Mouse (Mus musculus) thymus, postnatal 10 days (tissue): ENCODE results near the gene Wasl.
A peak's percentile ranks its signal among the peaks of the same experiment; 100 is the strongest.

Experiments used
- DNase-seq, 2 experiments: peaks; one replicate each; pipeline ENCODE4 v3.0.0; 2021; ENCODE audit warnings: low spot score in 2 of 2

Gene Wasl

GRCm38 (mm10) chr6:24645346-24646053, 19.3 kb downstream of the Wasl start:
- DNase-seq: no peak

DNA sequence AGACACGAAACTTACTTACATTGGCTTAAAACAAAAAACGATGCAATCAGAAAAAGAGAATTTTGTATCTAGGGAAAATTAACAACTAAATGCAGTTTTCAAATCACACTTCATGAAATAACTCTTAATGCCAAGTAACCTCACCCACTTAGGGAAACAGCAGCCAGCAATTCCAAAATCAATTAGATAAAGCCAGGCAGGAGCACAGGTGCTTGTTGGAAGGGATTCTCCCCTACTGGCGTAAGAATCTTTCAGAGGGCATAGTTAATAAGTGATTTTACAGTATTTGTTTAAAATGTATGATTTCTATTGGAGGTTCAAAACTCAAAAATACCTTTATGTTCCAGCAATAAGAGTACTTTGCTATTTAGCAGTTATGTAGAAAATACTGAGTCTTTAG, 21.8 kb downstream of the Wasl start:
- DNase-seq: no peak

DNA sequence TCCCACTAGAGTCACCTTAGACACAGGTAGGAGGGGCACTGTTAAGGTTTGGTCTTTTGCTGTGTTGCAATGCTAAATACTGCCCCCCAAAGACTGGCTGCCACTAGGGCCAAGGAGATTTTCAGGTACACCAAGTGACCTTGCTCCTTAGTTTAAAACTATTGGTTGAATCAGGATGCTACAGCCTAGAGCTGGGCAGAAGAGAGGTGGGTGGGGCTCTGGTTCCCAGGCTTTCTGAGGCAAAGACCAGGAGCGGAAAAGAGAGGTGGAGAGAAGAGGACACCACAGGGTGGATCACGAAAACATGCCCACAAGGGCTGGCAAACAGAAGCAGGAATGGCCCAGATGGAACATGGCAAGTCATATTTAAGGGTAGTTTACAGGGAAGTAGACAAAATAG, 22.6 kb downstream of the Wasl start:
- DNase-seq: no peak

DNA sequence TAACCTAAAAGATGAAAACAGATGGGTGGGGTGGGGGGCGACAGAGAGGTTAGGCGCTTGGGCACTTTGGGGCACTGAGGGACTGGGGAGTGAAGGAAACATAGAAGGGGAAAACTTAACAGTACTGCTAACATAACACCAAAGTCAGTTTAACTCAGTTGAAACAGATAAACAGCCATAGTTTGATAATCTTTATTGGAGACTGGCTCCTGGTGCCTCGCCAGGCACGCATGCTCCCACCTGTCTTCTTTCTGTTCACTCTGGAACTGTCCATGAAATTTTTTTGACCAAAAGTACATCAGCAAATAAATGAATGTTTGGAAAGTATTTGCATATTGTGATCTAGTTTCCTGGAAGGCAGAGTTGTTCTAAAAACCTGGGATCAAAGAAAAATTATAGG, 23.5 kb downstream of the Wasl start:
- no peak for DNase-seq

DNA sequence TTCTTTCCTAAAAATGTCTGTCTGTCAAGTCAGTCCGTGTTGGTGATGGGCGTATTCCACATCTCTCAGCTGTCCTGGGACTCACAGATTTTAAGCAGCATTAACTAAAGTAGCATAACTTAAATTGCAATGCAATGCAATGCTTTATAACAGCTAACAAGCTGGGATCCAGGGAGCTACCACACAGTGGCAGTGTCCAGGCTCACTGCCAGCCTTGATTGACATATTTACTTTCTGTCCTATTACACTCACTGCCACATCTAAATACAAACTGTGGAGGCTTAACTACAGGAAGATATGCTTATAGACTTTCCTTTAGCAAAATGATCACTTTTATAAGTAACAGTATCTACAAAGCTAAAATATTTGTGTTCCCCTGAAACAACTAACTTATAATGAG, 29.0 kb downstream of the Wasl start:
- DNase-seq: no peak

- DNase-seq: no peak
These were observed 30.7 kb downstream of the Wasl start for GRCm38 (mm10) chr6:24634065-24634464.

DNA sequence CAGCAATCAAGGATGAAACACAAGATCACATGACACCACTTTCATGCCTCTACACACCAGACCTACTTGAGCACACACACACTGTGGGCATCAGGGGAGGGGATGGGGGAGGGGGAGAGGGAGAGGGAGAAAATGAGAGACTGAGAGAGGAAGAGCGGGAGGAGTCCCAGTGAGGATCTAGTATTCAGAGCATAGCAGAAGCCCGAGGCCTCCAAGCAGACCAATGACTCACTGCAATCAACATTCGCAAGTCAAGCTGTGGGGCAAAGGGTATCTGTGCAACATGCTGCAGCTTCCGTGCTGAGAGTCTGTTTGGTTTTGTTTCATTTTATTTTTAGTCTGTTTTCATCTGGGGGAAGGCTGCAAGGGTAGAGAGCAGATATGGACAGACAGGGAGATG, 32.7 kb downstream of the Wasl start:
- DNase-seq: no peak

DNA sequence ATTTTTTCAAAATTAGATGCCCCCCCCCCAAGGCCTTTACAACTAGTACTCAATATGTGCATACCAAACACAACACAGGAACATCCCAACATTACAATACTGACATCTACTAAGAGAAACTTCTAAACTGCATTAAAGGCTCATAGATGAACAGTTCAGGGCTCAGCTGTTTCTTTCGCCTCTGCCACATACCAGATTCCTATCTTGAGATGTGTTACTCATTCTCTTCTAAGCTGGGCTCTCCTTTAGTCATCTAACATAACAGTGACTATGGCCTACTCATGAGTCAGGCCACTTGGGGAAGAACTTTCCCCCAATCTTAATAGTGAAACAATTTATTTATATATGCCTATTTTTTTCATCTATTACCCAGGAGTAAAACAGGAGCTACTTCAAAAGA, 36.3 kb downstream of the Wasl start:
- DNase-seq: no peak

GRCm38 (mm10) chr6:24627586-24628030, 37.2 kb downstream of the Wasl start:
- DNase-seq: peak in 1 of 2 experiments; percentile 40

DNA sequence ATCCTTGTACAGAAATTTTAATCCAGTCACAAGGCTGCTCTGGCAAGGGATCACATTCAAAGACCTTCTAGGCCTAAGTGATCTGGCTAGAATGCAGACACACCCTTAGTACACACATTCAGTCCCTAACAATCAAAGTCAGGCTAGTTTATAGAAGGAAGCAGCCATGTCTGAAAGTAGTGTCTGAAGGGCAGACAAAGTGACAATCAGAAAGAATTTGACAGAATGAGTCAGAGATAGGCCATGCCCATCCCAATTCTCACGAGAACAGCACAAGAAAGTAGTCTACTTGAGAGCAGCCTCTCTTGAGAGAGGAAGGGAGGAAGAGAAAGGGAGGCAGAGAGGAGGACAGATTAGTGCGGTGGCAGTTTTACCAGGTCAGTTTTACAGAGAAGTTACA, 42.7 kb downstream of the Wasl start:
- no peak for DNase-seq

- DNase-seq: no peak
These were observed 43.9 kb downstream of the Wasl start for GRCm38 (mm10) chr6:24620936-24621335.

- no peak for DNase-seq
These were observed 45.3 kb downstream of the Wasl start for GRCm38 (mm10) chr6:24619285-24620045.

- DNase-seq: no peak
These were observed 48.1 kb downstream of the Wasl start for GRCm38 (mm10) chr6:24616746-24617145.

DNA sequence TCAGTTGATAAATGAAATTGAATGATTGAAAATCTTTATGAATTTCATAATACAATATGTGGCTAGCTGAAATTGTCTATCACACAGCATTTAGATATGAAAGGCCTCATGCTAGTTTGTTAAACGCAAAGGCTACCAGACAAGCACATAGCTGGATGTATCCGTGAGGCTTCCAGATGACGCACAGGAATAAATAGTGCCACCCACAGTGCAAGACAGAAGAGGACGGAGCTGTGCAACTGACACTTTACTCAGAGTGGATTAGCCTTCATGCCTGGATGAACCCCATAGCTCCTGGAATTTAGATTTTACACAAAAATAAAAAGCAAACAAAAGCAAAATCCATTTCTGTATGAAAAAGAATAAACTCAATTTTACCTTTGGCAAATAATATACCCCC, 50.9 kb downstream of the Wasl start:
- no peak for DNase-seq

- no peak for DNase-seq
These were observed 51.5 kb downstream of the Wasl start for GRCm38 (mm10) chr6:24613346-24613745.

GRCm38 (mm10) chr6:24612074-24612755, 52.6 kb downstream of the Wasl start:
- no peak for DNase-seq

DNA sequence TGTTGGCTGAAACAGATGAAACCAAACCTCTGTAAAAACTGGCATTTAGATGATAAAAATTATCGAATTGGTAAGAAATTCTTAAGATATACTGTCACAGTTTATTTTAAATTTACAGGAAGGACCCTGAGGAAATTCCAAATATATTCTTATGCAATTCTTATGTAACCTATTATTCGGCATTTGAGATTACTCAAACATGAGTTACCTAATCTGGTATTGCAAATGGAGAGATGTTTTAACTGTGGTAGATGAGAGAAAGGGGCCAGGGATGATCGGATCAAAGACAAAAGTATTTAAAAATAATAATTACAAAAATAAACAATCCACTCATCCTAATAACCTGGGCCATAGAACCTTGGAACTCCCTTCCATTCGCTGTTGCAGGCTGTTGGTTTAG, 54.5 kb downstream of the Wasl start:
- no peak for DNase-seq

DNA sequence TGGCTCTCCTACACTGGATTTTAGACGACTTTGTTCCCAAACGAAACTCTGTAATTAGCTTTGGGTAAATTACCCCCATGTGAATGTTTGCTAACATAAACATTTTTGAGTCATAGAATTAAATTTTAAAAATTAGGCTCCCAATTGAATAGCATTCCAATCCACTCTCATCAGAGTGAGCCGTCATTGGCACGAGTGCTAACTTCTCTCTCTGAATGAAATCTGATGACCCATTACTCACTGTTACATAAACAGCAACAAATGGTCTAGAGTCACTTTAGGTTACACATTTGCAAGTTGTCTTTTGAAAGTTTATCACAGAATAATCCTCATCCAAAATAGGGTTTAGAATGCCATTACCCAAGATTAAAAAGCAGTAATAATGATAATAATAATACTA, 55.3 kb downstream of the Wasl start:
- no peak for DNase-seq

DNA sequence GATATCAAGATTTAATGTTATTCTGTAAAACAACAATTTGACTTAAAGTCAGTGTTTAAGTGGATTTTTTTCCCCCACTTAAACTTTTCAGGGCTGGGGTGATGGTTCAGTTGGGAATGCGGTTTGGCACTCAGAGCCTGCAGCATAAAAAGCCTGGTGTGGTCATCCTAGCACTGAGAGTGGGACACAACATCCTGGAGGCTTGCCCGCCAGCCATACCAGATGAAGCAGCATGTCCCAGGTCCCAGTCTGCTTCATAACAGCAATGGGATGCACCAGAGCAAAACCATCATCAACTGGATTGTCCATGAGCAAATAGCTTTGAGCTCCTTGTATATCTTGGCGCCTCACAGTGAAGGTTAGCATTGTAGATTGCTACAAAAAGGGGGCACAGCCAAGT, 56.1 kb downstream of the Wasl start:
- DNase-seq: no peak

GRCm38 (mm10) chr6:24608129-24608528, 56.7 kb downstream of the Wasl start:
- DNase-seq: no peak

GRCm38 (mm10) chr6:24607531-24607930, 57.3 kb downstream of the Wasl start:
- no peak for DNase-seq

GRCm38 (mm10) chr6:24606512-24606911, 58.3 kb downstream of the Wasl start:
- no peak for DNase-seq

- DNase-seq: no peak
These were observed 59.2 kb downstream of the Wasl start for GRCm38 (mm10) chr6:24605631-24606030.
